Mouse (Mus musculus): ENCODE data around the gene Rxfp4. TPM values are rescaled to one million over a fixed set of nuclear protein-coding genes. Genes with fewer than 3 reads are reported as not detected.
"Not testable (repeated sequence)": the region's sequence is repeated elsewhere in the genome, so short reads cannot be mapped to it uniquely, and the experiment has no call there.

The Rxfp4 gene
- polyA plus RNA-seq, 1 experiment from 2014 or later, result not detected

- no peaks in the 10 kb centered on the region for H3K27me3 ChIP-seq (replicated peaks; ENCODE audit: control insufficient read depth, insufficient read depth, low read length)
- H3K36me3 ChIP-seq (ENCODE audit: control insufficient read depth, insufficient read depth), result no peaks in the 10 kb centered on the region; the same call in 1 of the 2 replicates
- no peaks in the 10 kb centered on the region; the same call in 1 of the 2 replicates for H3K4me1 ChIP-seq (replicated peaks; ENCODE audit: control insufficient read depth, insufficient read depth, low read length)
- 37% methylated on average over 5 of the region's 5 CpGs for WGBS
- no peak overlapping the region for H3K9ac ChIP-seq (ENCODE audit: low read depth, low read length)
- no peak overlapping the region for H3K4me2 ChIP-seq (replicated peaks; ENCODE audit: low read depth)
- H3K4me3 ChIP-seq (ENCODE audit: low read depth, low read length), result no peak overlapping the region
- no peak overlapping the region for H3K27ac ChIP-seq (ENCODE audit: low read depth, low read length)
- TF ChIP-seq CTCF (IDR thresholded peaks at IDR 0.05; ENCODE audit: low read depth), result no peak
- H3K9me3 ChIP-seq (ENCODE audit: control insufficient read depth), result no peaks in the 10 kb centered on the region
- ATAC-seq, result peak; percentile 47
Observed at GRCm38 (mm10) chr3:88615117-88615516, 37.8 kb downstream of the Rxfp4 start.

- no peak for ATAC-seq
- H3K36me3 ChIP-seq (ENCODE audit: control insufficient read depth, insufficient read depth), result no peaks in the 10 kb centered on the region; the same call in 1 of the 2 replicates
- no peak overlapping the region for H3K27ac ChIP-seq (ENCODE audit: low read depth, low read length)
- H3K9me3 ChIP-seq (ENCODE audit: control insufficient read depth), result no peaks in the 10 kb centered on the region
- no peak overlapping the region for H3K4me2 ChIP-seq (replicated peaks; ENCODE audit: low read depth)
- H3K9ac ChIP-seq (ENCODE audit: low read depth, low read length), result no peak overlapping the region
- TF ChIP-seq CTCF (IDR thresholded peaks at IDR 0.05; ENCODE audit: low read depth), result no peak
- H3K4me3 ChIP-seq (ENCODE audit: low read depth, low read length), result no peak overlapping the region
- no peaks in the 10 kb centered on the region for H3K27me3 ChIP-seq (replicated peaks; ENCODE audit: control insufficient read depth, insufficient read depth, low read length)
- H3K4me1 ChIP-seq (replicated peaks; ENCODE audit: control insufficient read depth, insufficient read depth, low read length), result no peaks in the 10 kb centered on the region; the same call in 1 of the 2 replicates
- WGBS, result 77% methylated on average over 8 of the region's 8 CpGs
Observed at GRCm38 (mm10) chr3:88614418-88614817, 38.5 kb downstream of the Rxfp4 start.

GRCm38 (mm10) chr3:88609066-88609465 is 43.9 kb downstream of the Rxfp4 start:
- H3K4me2 ChIP-seq (replicated peaks; ENCODE audit: low read depth), result no peak overlapping the region
- 59% methylated on average over 4 of the region's 4 CpGs for WGBS
- no peaks in the 10 kb centered on the region for H3K36me3 ChIP-seq (ENCODE audit: control insufficient read depth, insufficient read depth)
- no peak overlapping the region for H3K27ac ChIP-seq (ENCODE audit: low read depth, low read length)
- no peak for ATAC-seq
- no peak for TF ChIP-seq CTCF (IDR thresholded peaks at IDR 0.05; ENCODE audit: low read depth)
- no peak overlapping the region for H3K4me3 ChIP-seq (ENCODE audit: low read depth, low read length)
- H3K27me3 ChIP-seq (replicated peaks; ENCODE audit: control insufficient read depth, insufficient read depth, low read length), result no peaks in the 10 kb centered on the region
- no peaks in the 10 kb centered on the region for H3K9me3 ChIP-seq (ENCODE audit: control insufficient read depth)
- no peak overlapping the region for H3K9ac ChIP-seq (ENCODE audit: low read depth, low read length)
- H3K4me1 ChIP-seq (replicated peaks; ENCODE audit: control insufficient read depth, insufficient read depth, low read length), result no peaks in the 10 kb centered on the region

GRCm38 (mm10) chr3:88607758-88608138 is 45.2 kb downstream of the Rxfp4 start:
- 0 out of 2 replicates have a peak, but pooled peaks have one; percentile 3 for ATAC-seq
- Histone ChIP-seq H3K27me3 (replicated peaks; ENCODE audit: control insufficient read depth, insufficient read depth, low read length) (no peaks in the 10 kb centered on the region), H3K9ac (ENCODE audit: low read depth, low read length) (no peak overlapping the region), H3K36me3 (ENCODE audit: control insufficient read depth, insufficient read depth) (no peaks in the 10 kb centered on the region), H3K4me3 (ENCODE audit: low read depth, low read length) (no peak overlapping the region), H3K9me3 (ENCODE audit: control insufficient read depth) (no peaks in the 10 kb centered on the region), H3K27ac (ENCODE audit: low read depth, low read length) (no peak overlapping the region), H3K4me1 (replicated peaks; ENCODE audit: control insufficient read depth, insufficient read depth, low read length) (no peaks in the 10 kb centered on the region), H3K4me2 (replicated peaks; ENCODE audit: low read depth) (peak overlapping the region; percentile 48)
- no peak for TF ChIP-seq CTCF (IDR thresholded peaks at IDR 0.05; ENCODE audit: low read depth)
- 39% methylated on average over 10 of the region's 10 CpGs for WGBS

- Histone ChIP-seq H3K27me3 (replicated peaks; ENCODE audit: control insufficient read depth, insufficient read depth, low read length) (no peaks in the 10 kb centered on the region), H3K36me3 (ENCODE audit: control insufficient read depth, insufficient read depth) (no peaks in the 10 kb centered on the region), H3K27ac (ENCODE audit: low read depth, low read length) (no peak overlapping the region), H3K9me3 (ENCODE audit: control insufficient read depth) (no peaks in the 10 kb centered on the region), H3K4me1 (replicated peaks; ENCODE audit: control insufficient read depth, insufficient read depth, low read length) (no peaks in the 10 kb centered on the region), H3K9ac (ENCODE audit: low read depth, low read length) (no peak overlapping the region), H3K4me3 (ENCODE audit: low read depth, low read length) (no peak overlapping the region), H3K4me2 (replicated peaks; ENCODE audit: low read depth) (peak overlapping the region; percentile 48)
- peak; percentile 99 for TF ChIP-seq CTCF (IDR thresholded peaks at IDR 0.05; ENCODE audit: low read depth)
- under 1% methylated on average over 20 of the region's 20 CpGs for WGBS
- ATAC-seq, result peak; percentile 77
Observed at GRCm38 (mm10) chr3:88607065-88607757, 45.7 kb downstream of the Rxfp4 start.

- WGBS, result 81% methylated on average over 2 of the region's 2 CpGs
- H3K9me3 ChIP-seq (ENCODE audit: control insufficient read depth); H3K4me1 ChIP-seq (replicated peaks; ENCODE audit: control insufficient read depth, insufficient read depth, low read length); H3K27ac ChIP-seq (ENCODE audit: low read depth, low read length); H3K4me3 ChIP-seq (ENCODE audit: low read depth, low read length); H3K9ac ChIP-seq (ENCODE audit: low read depth, low read length); ATAC-seq; H3K4me2 ChIP-seq (replicated peaks; ENCODE audit: low read depth); H3K27me3 ChIP-seq (replicated peaks; ENCODE audit: control insufficient read depth, insufficient read depth, low read length); H3K36me3 ChIP-seq (ENCODE audit: control insufficient read depth, insufficient read depth): not testable (repeated sequence)
Observed at GRCm38 (mm10) chr3:88605666-88606065, 47.3 kb downstream of the Rxfp4 start, which contains the start of gene Arhgef2. Gene Arhgef2 (plus strand): TSS chr3:88605966.
